Mouse (Mus musculus): ENCODE data around the gene Slc29a4.
A peak's percentile ranks its signal among the peaks of the same experiment; 100 is the strongest.

Gene Slc29a4

DNA sequence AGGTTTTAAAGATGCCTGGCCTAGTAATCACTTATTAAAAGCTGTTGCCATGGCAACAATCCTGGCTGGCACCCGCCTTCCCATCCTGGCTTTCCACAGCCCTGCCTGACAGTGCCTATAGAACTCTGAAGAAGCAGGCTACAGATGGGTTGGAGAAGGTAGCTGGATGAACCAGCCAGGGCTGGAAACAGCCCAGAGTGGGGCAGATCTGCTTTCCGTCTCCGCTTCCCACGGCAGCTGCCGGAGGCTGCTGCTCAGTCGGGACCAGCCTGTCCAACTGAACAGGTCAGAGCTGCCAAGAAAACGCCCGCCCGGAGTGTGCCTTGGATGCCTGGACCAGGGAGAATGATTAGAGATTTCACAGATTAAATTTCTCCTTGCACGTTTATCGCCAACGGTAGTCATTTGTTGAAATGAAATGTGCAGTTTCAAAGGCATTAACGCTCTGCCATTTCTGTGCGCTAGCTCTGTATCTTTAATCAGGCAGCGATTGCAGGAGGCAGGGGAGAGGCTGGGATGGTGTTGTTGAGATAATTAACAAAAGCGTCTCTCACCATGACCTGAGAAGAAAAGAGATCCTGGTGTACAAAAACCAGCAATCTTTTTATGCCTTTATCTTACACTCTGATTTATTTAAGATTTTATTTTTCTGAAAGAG is 69.1 kb downstream of the Slc29a4 start:
- peaks cover 49% of the 10 kb centered on the region for H3K4me1 ChIP-seq (replicated peaks; ENCODE audit: low read depth, low read length)
- peaks cover 80% of the 10 kb centered on the region for H3K36me3 ChIP-seq (ENCODE audit: insufficient read depth, low read length)
- H3K4me3 ChIP-seq (replicated peaks; ENCODE audit: low read length), result no peak overlapping the region
- TF ChIP-seq CTCF (conservative IDR thresholded peaks at IDR 0.05; ENCODE audit: low read length) (no peak), NANOG (IDR thresholded peaks at IDR 0.05; ENCODE audit: borderline replicate concordance, low read length) (no peak), POU5F1 (IDR thresholded peaks at IDR 0.05; ENCODE audit: borderline replicate concordance, low read length) (no peak)
- no peaks in the 10 kb centered on the region for H3K9me3 ChIP-seq (ENCODE audit: low read length)
- no peaks in the 10 kb centered on the region for H3K27me3 ChIP-seq (ENCODE audit: insufficient read depth, low read length)

DNA sequence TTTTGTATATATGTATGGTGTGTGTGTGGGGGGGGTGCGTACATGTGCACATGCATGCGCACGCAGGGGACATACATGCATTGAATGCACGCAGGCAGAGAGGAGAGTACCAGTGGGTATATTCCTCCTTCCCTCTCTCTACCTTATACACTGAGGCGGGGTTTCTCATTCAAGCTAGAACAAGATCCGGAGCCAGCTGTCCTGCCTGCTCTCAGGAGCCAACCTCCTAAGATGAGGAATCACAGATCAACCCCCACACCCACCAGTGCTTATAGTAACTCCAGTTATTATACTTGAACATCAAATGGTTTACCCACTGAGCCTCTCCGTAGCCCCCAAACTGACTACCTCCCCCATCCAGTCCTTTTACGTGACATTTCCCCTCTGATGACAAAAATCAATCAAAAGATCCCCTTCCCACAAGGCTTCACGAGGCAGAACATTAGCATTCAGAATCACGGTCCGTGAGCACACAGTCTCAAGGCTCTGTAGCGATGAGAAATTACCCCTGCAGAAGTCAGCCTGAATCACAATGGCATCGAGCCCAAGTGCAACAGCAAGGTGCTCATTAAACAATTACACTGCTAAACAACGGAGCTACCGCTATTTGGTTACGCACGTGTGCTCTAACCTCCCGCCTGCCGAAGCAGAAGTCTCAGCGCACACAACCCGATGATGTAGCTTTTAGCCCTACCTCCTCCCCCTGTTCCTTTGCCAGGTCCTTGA is 69.9 kb downstream of the Slc29a4 start:
- no peaks in the 10 kb centered on the region for H3K9me3 ChIP-seq (ENCODE audit: low read length)
- H3K36me3 ChIP-seq (ENCODE audit: insufficient read depth, low read length), result peaks cover 77% of the 10 kb centered on the region
- no peak for TF ChIP-seq NANOG (IDR thresholded peaks at IDR 0.05; ENCODE audit: borderline replicate concordance, low read length)
- no peak for TF ChIP-seq POU5F1 (IDR thresholded peaks at IDR 0.05; ENCODE audit: borderline replicate concordance, low read length)
- TF ChIP-seq CTCF (conservative IDR thresholded peaks at IDR 0.05; ENCODE audit: low read length), result no peak
- no peak overlapping the region for H3K4me3 ChIP-seq (replicated peaks; ENCODE audit: low read length)
- no peaks in the 10 kb centered on the region for H3K27me3 ChIP-seq (ENCODE audit: insufficient read depth, low read length)
- peaks cover 52% of the 10 kb centered on the region for H3K4me1 ChIP-seq (replicated peaks; ENCODE audit: low read depth, low read length)

DNA sequence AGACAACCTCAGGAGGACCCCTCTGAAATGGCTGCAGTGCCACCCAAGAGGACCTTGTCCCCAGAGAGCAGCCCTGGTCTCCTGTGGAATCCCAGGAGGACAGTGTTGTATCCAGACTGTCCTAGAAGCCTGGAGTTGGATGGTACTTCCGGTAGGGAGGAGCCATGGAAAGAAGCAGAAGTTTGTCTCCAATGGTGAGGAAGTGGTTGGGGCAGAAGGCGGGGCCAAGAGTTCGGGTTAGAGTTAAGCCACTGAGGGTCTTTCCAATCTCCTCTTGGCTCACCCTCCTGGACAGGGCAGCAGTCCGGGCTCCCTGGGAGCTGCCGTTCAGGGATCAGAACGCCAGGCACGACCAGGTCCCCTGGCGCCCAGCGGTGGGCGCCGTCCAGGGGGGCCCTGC is 72.0 kb downstream of the Slc29a4 start:
- H3K9me3 ChIP-seq (ENCODE audit: low read length), result no peaks in the 10 kb centered on the region
- TF ChIP-seq POU5F1 (IDR thresholded peaks at IDR 0.05; ENCODE audit: borderline replicate concordance, low read length) (no peak), CTCF (conservative IDR thresholded peaks at IDR 0.05; ENCODE audit: low read length) (no peak), NANOG (IDR thresholded peaks at IDR 0.05; ENCODE audit: borderline replicate concordance, low read length) (no peak)
- no peaks in the 10 kb centered on the region for H3K27me3 ChIP-seq (ENCODE audit: insufficient read depth, low read length)
- peaks cover 66% of the 10 kb centered on the region for H3K36me3 ChIP-seq (ENCODE audit: insufficient read depth, low read length)
- H3K4me1 ChIP-seq (replicated peaks; ENCODE audit: low read depth, low read length), result peaks cover 73% of the 10 kb centered on the region
- H3K4me3 ChIP-seq (replicated peaks; ENCODE audit: low read length), result peak overlapping the region; percentile 75

DNA sequence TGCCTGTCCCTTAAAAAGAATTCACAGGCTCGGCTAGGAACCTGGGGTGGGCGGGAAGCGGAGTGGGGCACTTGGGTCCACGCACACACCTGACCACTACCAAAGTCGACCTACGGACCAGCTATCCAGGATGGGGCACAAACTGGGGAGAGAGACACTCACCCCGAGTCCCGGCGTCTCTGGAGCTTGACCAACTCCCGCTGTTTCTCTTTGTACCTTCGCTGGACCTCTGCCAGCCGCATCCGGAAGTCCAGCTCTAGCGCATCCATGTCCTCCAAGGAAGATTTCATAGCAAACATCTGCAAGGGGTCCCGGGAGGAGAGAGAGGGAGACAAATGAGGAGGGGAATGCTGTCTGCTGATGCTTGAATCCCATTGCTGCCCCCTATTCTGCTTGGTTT is 72.6 kb downstream of the Slc29a4 start:
- TF ChIP-seq POU5F1 (IDR thresholded peaks at IDR 0.05; ENCODE audit: borderline replicate concordance, low read length) (no peak), NANOG (IDR thresholded peaks at IDR 0.05; ENCODE audit: borderline replicate concordance, low read length) (no peak), CTCF (conservative IDR thresholded peaks at IDR 0.05; ENCODE audit: low read length) (no peak)
- Histone ChIP-seq H3K4me3 (replicated peaks; ENCODE audit: low read length) (peak overlapping the region; percentile 75), H3K27me3 (ENCODE audit: insufficient read depth, low read length) (no peaks in the 10 kb centered on the region), H3K4me1 (replicated peaks; ENCODE audit: low read depth, low read length) (peaks cover 78% of the 10 kb centered on the region), H3K36me3 (ENCODE audit: insufficient read depth, low read length) (peaks cover 66% of the 10 kb centered on the region), H3K9me3 (ENCODE audit: low read length) (no peaks in the 10 kb centered on the region)

DNA sequence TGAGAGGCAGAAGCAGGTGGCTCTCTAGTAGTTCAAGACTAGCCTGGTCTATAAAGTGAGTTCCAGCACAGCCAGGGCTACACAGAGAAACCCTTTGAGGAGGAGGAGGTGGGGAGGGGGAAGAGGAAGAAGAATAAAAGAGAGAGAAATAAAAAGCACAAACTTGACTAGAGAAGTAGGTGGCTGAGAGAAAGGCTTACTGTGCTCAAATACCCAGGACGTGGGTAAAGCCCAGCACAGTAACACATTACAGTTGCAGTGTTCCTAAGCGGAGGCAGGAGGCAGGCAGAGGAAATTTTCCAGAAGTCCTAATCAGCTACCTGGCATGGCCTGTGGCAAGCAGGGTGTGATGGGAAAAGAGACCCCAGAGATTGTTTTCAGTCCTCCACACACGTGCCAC is 74.4 kb downstream of the Slc29a4 start:
- Histone ChIP-seq H3K27me3 (ENCODE audit: insufficient read depth, low read length) (no peaks in the 10 kb centered on the region), H3K4me1 (replicated peaks; ENCODE audit: low read depth, low read length) (peaks cover 88% of the 10 kb centered on the region), H3K36me3 (ENCODE audit: insufficient read depth, low read length) (peaks cover 69% of the 10 kb centered on the region), H3K9me3 (ENCODE audit: low read length) (no peaks in the 10 kb centered on the region), H3K4me3 (replicated peaks; ENCODE audit: low read length) (no peak overlapping the region)
- TF ChIP-seq NANOG (IDR thresholded peaks at IDR 0.05; ENCODE audit: borderline replicate concordance, low read length), result no peak
- TF ChIP-seq CTCF (conservative IDR thresholded peaks at IDR 0.05; ENCODE audit: low read length), result no peak
- no peak for TF ChIP-seq POU5F1 (IDR thresholded peaks at IDR 0.05; ENCODE audit: borderline replicate concordance, low read length)

DNA sequence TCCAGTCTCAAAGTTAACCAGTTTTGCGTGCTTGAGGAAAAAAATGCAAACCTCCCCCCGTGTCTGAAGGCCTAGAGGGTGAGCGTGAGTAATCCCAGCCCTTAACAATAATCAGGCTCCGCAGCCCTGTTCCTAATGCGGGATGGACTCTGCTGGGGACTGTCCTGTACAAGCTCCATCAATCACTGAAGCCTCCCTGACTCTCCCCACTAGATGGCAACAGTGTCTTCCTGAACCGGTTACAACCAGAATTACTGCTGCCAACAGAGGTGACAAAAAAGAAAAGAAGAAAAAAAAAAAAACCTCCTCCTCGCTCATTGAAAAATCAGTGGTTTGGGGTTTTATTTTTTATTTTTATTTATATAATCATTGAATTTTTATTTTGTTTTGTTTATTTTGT is 75.6 kb downstream of the Slc29a4 start:
- Histone ChIP-seq H3K4me1 (replicated peaks; ENCODE audit: low read depth, low read length) (peaks cover 86% of the 10 kb centered on the region), H3K4me3 (replicated peaks; ENCODE audit: low read length) (no peak overlapping the region), H3K9me3 (ENCODE audit: low read length) (0 out of 2 replicates have a peak, but pooled peaks cover 2% of the 10 kb centered on the region), H3K27me3 (ENCODE audit: insufficient read depth, low read length) (no peaks in the 10 kb centered on the region), H3K36me3 (ENCODE audit: insufficient read depth, low read length) (peaks cover 71% of the 10 kb centered on the region)
- TF ChIP-seq CTCF (conservative IDR thresholded peaks at IDR 0.05; ENCODE audit: low read length) (peak; percentile 42), NANOG (IDR thresholded peaks at IDR 0.05; ENCODE audit: borderline replicate concordance, low read length) (no peak)

DNA sequence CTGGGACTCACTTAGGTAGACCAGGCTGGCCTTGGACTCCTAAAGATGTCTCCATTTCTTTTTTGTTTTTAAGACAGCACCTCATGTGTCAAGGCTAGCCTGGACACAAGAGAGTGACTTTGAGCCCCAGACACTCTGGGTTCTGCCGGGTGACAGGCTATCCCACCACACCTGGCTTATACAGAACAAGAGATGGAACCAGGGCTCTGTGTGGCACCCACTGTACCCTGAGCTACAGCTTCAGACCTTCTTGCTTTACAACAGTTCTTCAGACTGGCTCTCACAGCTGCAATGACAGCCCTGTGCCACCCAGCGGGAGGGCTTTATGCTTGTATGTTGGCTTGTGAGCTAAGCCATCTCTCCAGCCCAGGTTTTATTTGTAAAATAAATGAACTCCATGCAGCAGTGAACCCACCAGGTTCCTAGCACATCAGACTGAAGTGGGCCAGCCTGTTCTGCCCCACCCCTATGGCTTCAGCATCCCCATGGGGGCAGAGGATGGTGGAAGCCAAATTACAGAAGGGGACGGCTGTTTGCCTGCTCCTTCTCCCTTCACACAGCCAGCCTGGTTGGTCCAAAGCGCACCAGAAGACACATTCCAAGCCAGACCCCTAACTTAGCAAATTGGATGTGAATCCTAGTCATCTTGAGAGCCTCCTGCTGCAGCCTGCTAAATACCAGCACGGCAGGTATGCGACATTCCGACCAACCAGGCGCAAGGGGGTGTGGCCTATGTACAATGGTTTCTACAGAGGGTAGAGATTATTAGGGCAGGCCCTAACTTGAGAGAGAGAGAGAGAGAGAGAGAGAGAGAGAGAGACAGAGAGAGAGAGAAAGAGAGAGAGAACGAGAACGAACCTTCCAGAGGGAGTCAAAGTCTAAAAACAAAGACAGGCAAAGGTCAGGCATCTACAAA is 76.3 kb downstream of the Slc29a4 start:
- H3K4me3 ChIP-seq (replicated peaks; ENCODE audit: low read length), result no peak overlapping the region
- H3K9me3 ChIP-seq (ENCODE audit: low read length), result 0 out of 2 replicates have a peak, but pooled peaks cover 2% of the 10 kb centered on the region
- H3K4me1 ChIP-seq (replicated peaks; ENCODE audit: low read depth, low read length), result peaks cover 92% of the 10 kb centered on the region
- H3K27me3 ChIP-seq (ENCODE audit: insufficient read depth, low read length), result no peaks in the 10 kb centered on the region
- TF ChIP-seq POU5F1 (IDR thresholded peaks at IDR 0.05; ENCODE audit: borderline replicate concordance, low read length) (no peak), CTCF (conservative IDR thresholded peaks at IDR 0.05; ENCODE audit: low read length) (no peak), NANOG (IDR thresholded peaks at IDR 0.05; ENCODE audit: borderline replicate concordance, low read length) (no peak)
- H3K36me3 ChIP-seq (ENCODE audit: insufficient read depth, low read length), result peaks cover 71% of the 10 kb centered on the region

DNA sequence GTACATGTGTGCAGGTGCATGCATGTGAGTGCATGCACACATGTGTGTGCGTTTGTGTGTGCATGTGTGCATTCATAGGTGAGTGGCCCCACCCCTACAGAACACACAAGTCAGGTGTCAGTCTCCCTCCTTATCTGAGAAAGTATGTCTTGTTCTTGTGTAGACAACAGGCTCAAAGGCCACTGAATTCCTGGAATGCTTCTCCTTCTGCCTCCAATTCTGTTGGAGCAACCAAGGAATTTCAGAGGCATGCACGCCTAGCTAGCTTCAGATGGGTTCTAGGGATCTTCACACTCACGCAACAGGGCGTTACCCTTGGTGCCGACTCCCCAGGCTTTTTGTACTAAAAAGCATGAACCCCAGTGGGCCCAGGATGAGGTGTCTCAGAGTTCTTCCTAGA is 77.3 kb downstream of the Slc29a4 start:
- no peak overlapping the region for H3K4me3 ChIP-seq (replicated peaks; ENCODE audit: low read length)
- H3K27me3 ChIP-seq (ENCODE audit: insufficient read depth, low read length), result no peaks in the 10 kb centered on the region
- H3K36me3 ChIP-seq (ENCODE audit: insufficient read depth, low read length), result peaks cover 70% of the 10 kb centered on the region
- 0 out of 2 replicates have a peak, but pooled peaks cover 2% of the 10 kb centered on the region for H3K9me3 ChIP-seq (ENCODE audit: low read length)
- H3K4me1 ChIP-seq (replicated peaks; ENCODE audit: low read depth, low read length), result peaks cover 91% of the 10 kb centered on the region
- no peak for TF ChIP-seq CTCF (conservative IDR thresholded peaks at IDR 0.05; ENCODE audit: low read length)
- TF ChIP-seq POU5F1 (IDR thresholded peaks at IDR 0.05; ENCODE audit: borderline replicate concordance, low read length), result no peak
- no peak for TF ChIP-seq NANOG (IDR thresholded peaks at IDR 0.05; ENCODE audit: borderline replicate concordance, low read length)
